Mouse (Mus musculus) colon, adult 2 months (tissue): ENCODE results near the gene Cdyl2. TPM values are rescaled to one million over a fixed set of nuclear protein-coding genes. Genes with fewer than 3 reads are reported as not detected.

Source experiments
- polyA plus RNA-seq: library from polyadenylated mRNA; depleted of rRNA; stranded (reverse); fragments of >200 nt; gene quantifications from 2 replicates; pipeline ENCODE4 v1.2.3, GENCODE M21; 2012; rRNA removed

The Cdyl2 gene
- 1.2 and 1.5 TPM in 2 replicates for polyA plus RNA-seq

GRCm38 (mm10) chr8:116732684-116733647, at the start of gene Cdyl2:
Gene Cdyl2, minus strand, starts transcription at chr8:116732991.

Other genes starting within 250 kb of the Cdyl2 start
- gene Dynlrb2, start 228.0 kb downstream of the Cdyl2 start, polyA plus RNA-seq: 0.29 TPM in 1 of 2 replicates, not detected in the other
- gene Cmc2, start 188.5 kb upstream of the Cdyl2 start, polyA plus RNA-seq: 5.1 and 6.0 TPM in 2 replicates
- gene Cenpn, start 188.7 kb upstream of the Cdyl2 start, polyA plus RNA-seq: 2.2 and 2.3 TPM in 2 replicates
- gene Atmin, start 210.4 kb upstream of the Cdyl2 start, polyA plus RNA-seq: 11.9 and 14.8 TPM in 2 replicates
- gene 1700030J22Rik, start 246.0 kb upstream of the Cdyl2 start, polyA plus RNA-seq: 0.38 and 0.49 TPM in 2 replicates